Mouse (Mus musculus) thymus, adult 2 months (tissue): Measurements from ENCODE around the gene Chtop.

ENCODE experiments used
- CTCF ChIP-seq: fragments of 200-500 bp; IDR thresholded peaks from 2 replicates; pipeline ENCODE4 v1.5.1; 2012; ENCODE audit warnings: mild to moderate bottlenecking, control low read depth, low read length, moderate library complexity, borderline replicate concordance; ENCODE audit not compliant: control insufficient read depth, poor library complexity, insufficient read depth; ENCODE audit errors: extremely low read depth
- POLR2A ChIP-seq: fragments of 200-500 bp; IDR thresholded peaks from 2 replicates; pipeline ENCODE4 v1.6.1; 2012; ENCODE audit warnings: mild to moderate bottlenecking, low read length, control low read depth, moderate library complexity; ENCODE audit not compliant: control insufficient read depth, poor library complexity, insufficient read depth; ENCODE audit errors: extremely low read depth

GRCm38 (mm10) chr3:90537905-90538296 lies 28.6 kb upstream of the Chtop start:
- TF ChIP-seq CTCF (no peak), POLR2A (no peak)
